Mouse (Mus musculus) small intestine, adult 2 months (tissue): ENCODE results near the gene Atp2a1.

Experiments used
- CTCF ChIP-seq: fragments of 200-500 bp; IDR thresholded peaks from 2 replicates; pipeline ENCODE4 v1.5.1; 2012; ENCODE audit warnings: low read depth, mild to moderate bottlenecking, control low read depth, inconsistent platforms, low read length, moderate library complexity, mixed read lengths; ENCODE audit not compliant: insufficient replicate concordance, insufficient read length; ENCODE audit errors: extremely low read depth
- POLR2A ChIP-seq: fragments of 200-500 bp; IDR thresholded peaks from 2 replicates; pipeline ENCODE4 v1.6.1; 2012; ENCODE audit warnings: low read depth, mild to moderate bottlenecking, control low read depth, inconsistent platforms, low read length, moderate library complexity

GRCm38 (mm10) chr7:126397822-126398221 is 65.1 kb downstream of the Atp2a1 start:
- TF ChIP-seq POLR2A (no peak), CTCF (no peak)
